Mouse (Mus musculus) myocyte (in vitro differentiated cells): ENCODE measurements around the gene Ninl. TPM values are rescaled to one million over a fixed set of nuclear protein-coding genes. Genes with fewer than 3 reads are reported as not detected.

Experiments used
- H3K27me3 ChIP-seq: one replicate; pipeline ENCODE4 v1.6.1; 2011; ENCODE audit not compliant: control insufficient read depth, insufficient read depth, insufficient read length
- H3K36me3 ChIP-seq: one replicate; pipeline ENCODE4 v1.6.1; 2011; ENCODE audit not compliant: control insufficient read depth, insufficient read depth
- H3K4me2 ChIP-seq: one replicate; pipeline ENCODE4 v1.6.1; 2011; ENCODE audit warnings: low read depth, control low read depth
- H3K4me3 ChIP-seq: one replicate; pipeline ENCODE4 v1.5.1; 2011; ENCODE audit warnings: mild to moderate bottlenecking, control low read depth, moderate library complexity
- H3K79me2 ChIP-seq: one replicate; pipeline ENCODE4 v1.6.1; 2011; ENCODE audit not compliant: control insufficient read depth, insufficient read depth
- H3ac ChIP-seq: one replicate; pipeline ENCODE4 v1.6.1; 2011; ENCODE audit not compliant: control insufficient read depth, insufficient read length
- CEBPB ChIP-seq: IDR thresholded peaks from 2 replicates; pipeline ENCODE4 v1.6.1; 2011; ENCODE audit warnings: mild to moderate bottlenecking, moderate library complexity; ENCODE audit not compliant: poor library complexity, insufficient read depth, severe bottlenecking
- E2F4 ChIP-seq: IDR thresholded peaks from one replicate; pipeline ENCODE4 v1.6.1; 2011; ENCODE audit warnings: mild to moderate bottlenecking, control low read depth, moderate library complexity; ENCODE audit not compliant: insufficient read depth
- MAX ChIP-seq: IDR thresholded peaks from one replicate; pipeline ENCODE4 v1.6.1; 2011; ENCODE audit warnings: low read depth, mild to moderate bottlenecking, control low read depth
- MYOD1 ChIP-seq, 3 experiments: IDR thresholded peaks; one replicate each; pipeline ENCODE4 v1.6.1; 2011; ENCODE audit warnings: control low read depth in 2 of 3, low read depth in 2 of 3, mild to moderate bottlenecking in 2 of 3, moderate library complexity in 1 of 3; ENCODE audit not compliant: insufficient read length in 2 of 3, control insufficient read depth in 1 of 3
- MYOG ChIP-seq, 3 experiments: IDR thresholded peaks; one replicate each; pipeline ENCODE4 v1.6.1; 2011; ENCODE audit warnings: control low read depth in 2 of 3, low read depth in 2 of 3, mild to moderate bottlenecking in 2 of 3; ENCODE audit not compliant: insufficient read length in 2 of 3, control insufficient read depth in 1 of 3, insufficient read depth in 1 of 3
- POLR2A ChIP-seq: IDR thresholded peaks from one replicate; pipeline ENCODE4 v1.6.1; 2011; ENCODE audit warnings: low read depth, mild to moderate bottlenecking, control low read depth, moderate library complexity; ENCODE audit not compliant: insufficient read length
- POLR2AphosphoS2 ChIP-seq: IDR thresholded peaks from one replicate; pipeline ENCODE4 v1.6.1; 2011; ENCODE audit warnings: low read depth, control low read depth; ENCODE audit not compliant: insufficient read length
- REST ChIP-seq: IDR thresholded peaks from one replicate; pipeline ENCODE4 v1.6.1; 2011; ENCODE audit warnings: mild to moderate bottlenecking, control low read depth, moderate library complexity; ENCODE audit not compliant: insufficient read depth, insufficient read length
- SRF ChIP-seq: IDR thresholded peaks from one replicate; pipeline ENCODE4 v1.6.1; 2011; ENCODE audit warnings: low read depth; ENCODE audit not compliant: control insufficient read depth, insufficient read length
- TCF12 ChIP-seq: IDR thresholded peaks from one replicate; pipeline ENCODE4 v1.6.1; 2011; ENCODE audit warnings: mild to moderate bottlenecking, control low read depth; ENCODE audit not compliant: poor library complexity, insufficient read depth, severe bottlenecking
- TCF3 ChIP-seq: IDR thresholded peaks from one replicate; pipeline ENCODE4 v1.6.1; 2011; ENCODE audit warnings: low read depth, control low read depth; ENCODE audit not compliant: insufficient read length
- USF1 ChIP-seq: IDR thresholded peaks from one replicate; pipeline ENCODE4 v1.6.1; 2011; ENCODE audit warnings: low read depth, mild to moderate bottlenecking, control low read depth, moderate library complexity
- polyA plus RNA-seq: library from polyadenylated mRNA; unstranded; fragments of >200 nt; fragmentation: generic; extraction: Trizol; gene quantifications from one replicate; pipeline ENCODE4 v1.2.1, GENCODE M21; 2012; ENCODE audit warnings: missing spikeins

The Ninl gene
- polyA plus RNA-seq, 1 experiment: 2.2 TPM

GRCm38 (mm10) chr2:150923026-150923425 is 116.2 kb downstream of the Ninl start:
- TF ChIP-seq TCF12 (no peak), POLR2AphosphoS2 (no peak), SRF (no peak), CEBPB (no peak), MYOG (IDR thresholded peaks at IDR 0.05; ENCODE audit: control insufficient read depth in 1 of 3, insufficient read depth in 1 of 3, insufficient read length in 2 of 3, low read depth in 2 of 3) (no peak), REST (no peak), USF1 (no peak), POLR2A (no peak), E2F4 (no peak), MAX (no peak), TCF3 (no peak), MYOD1 (IDR thresholded peaks at IDR 0.05; ENCODE audit: control insufficient read depth in 1 of 3, insufficient read length in 2 of 3, low read depth in 2 of 3) (no peak)
- H3K27me3 ChIP-seq: no peaks in the 10 kb centered on the region
- H3K4me3 ChIP-seq: no peak overlapping the region
- H3K36me3 ChIP-seq: no peaks in the 10 kb centered on the region
- no peak overlapping the region for H3ac ChIP-seq
- no peaks in the 10 kb centered on the region for H3K79me2 ChIP-seq
- no peak overlapping the region for H3K4me2 ChIP-seq

GRCm38 (mm10) chr2:150922165-150922564 is 117.0 kb downstream of the Ninl start:
- Histone ChIP-seq H3K4me2 (no peak overlapping the region), H3K79me2 (no peaks in the 10 kb centered on the region), H3K36me3 (no peaks in the 10 kb centered on the region), H3K4me3 (no peak overlapping the region), H3K27me3 (no peaks in the 10 kb centered on the region), H3ac (no peak overlapping the region)
- TF ChIP-seq CEBPB (no peak), TCF12 (no peak), POLR2A (no peak), MAX (no peak), REST (no peak), MYOD1 (IDR thresholded peaks at IDR 0.05; ENCODE audit: control insufficient read depth in 1 of 3, insufficient read length in 2 of 3, low read depth in 2 of 3) (no peak), USF1 (no peak), MYOG (IDR thresholded peaks at IDR 0.05; ENCODE audit: control insufficient read depth in 1 of 3, insufficient read depth in 1 of 3, insufficient read length in 2 of 3, low read depth in 2 of 3) (no peak)

GRCm38 (mm10) chr2:150921697-150922096 is 117.5 kb downstream of the Ninl start:
- Histone ChIP-seq H3K79me2 (no peaks in the 10 kb centered on the region), H3K4me3 (no peak overlapping the region), H3K27me3 (no peaks in the 10 kb centered on the region), H3ac (no peak overlapping the region), H3K36me3 (no peaks in the 10 kb centered on the region), H3K4me2 (no peak overlapping the region)
- TF ChIP-seq CEBPB (no peak), USF1 (no peak), E2F4 (no peak), POLR2A (no peak), SRF (no peak), TCF12 (no peak), MYOG (IDR thresholded peaks at IDR 0.05; ENCODE audit: control insufficient read depth in 1 of 3, insufficient read depth in 1 of 3, insufficient read length in 2 of 3, low read depth in 2 of 3) (no peak), MYOD1 (IDR thresholded peaks at IDR 0.05; ENCODE audit: control insufficient read depth in 1 of 3, insufficient read length in 2 of 3, low read depth in 2 of 3) (no peak), REST (no peak), POLR2AphosphoS2 (no peak), TCF3 (no peak), MAX (no peak)

- no peaks in the 10 kb centered on the region for H3K36me3 ChIP-seq
- H3K27me3 ChIP-seq: no peaks in the 10 kb centered on the region
- no peak overlapping the region for H3K4me2 ChIP-seq
- H3K4me3 ChIP-seq: no peak overlapping the region
- no peaks in the 10 kb centered on the region for H3K79me2 ChIP-seq
- TF ChIP-seq TCF3 (no peak), MAX (no peak), E2F4 (no peak), TCF12 (no peak), POLR2A (no peak), POLR2AphosphoS2 (no peak), SRF (no peak), REST (no peak), CEBPB (no peak), USF1 (no peak), MYOG (IDR thresholded peaks at IDR 0.05; ENCODE audit: control insufficient read depth in 1 of 3, insufficient read depth in 1 of 3, insufficient read length in 2 of 3, low read depth in 2 of 3) (no peak), MYOD1 (IDR thresholded peaks at IDR 0.05; ENCODE audit: control insufficient read depth in 1 of 3, insufficient read length in 2 of 3, low read depth in 2 of 3) (no peak)
- H3ac ChIP-seq: no peak overlapping the region
Observed at GRCm38 (mm10) chr2:150920543-150920942, 118.6 kb downstream of the Ninl start.

GRCm38 (mm10) chr2:150918720-150919119 is 120.5 kb downstream of the Ninl start:
- H3K27me3 ChIP-seq: no peaks in the 10 kb centered on the region
- no peaks in the 10 kb centered on the region for H3K79me2 ChIP-seq
- no peaks in the 10 kb centered on the region for H3K36me3 ChIP-seq
- TF ChIP-seq E2F4: no peak
- H3ac ChIP-seq: no peak overlapping the region
- H3K4me3 ChIP-seq: no peak overlapping the region
- no peak overlapping the region for H3K4me2 ChIP-seq
